Mouse (Mus musculus) liver, embryonic 16.5 days (tissue): ENCODE data around the gene Csrp2. TPM values are rescaled to one million over a fixed set of nuclear protein-coding genes. Genes with fewer than 3 reads are reported as not detected.

Experiments used
- ATAC-seq: fragments of 200-750 bp; cut with Nextera tagmentation; 2 replicates; pipeline ENCODE4 v1.8.0; 2017; ENCODE audit warnings: low read depth, mild to moderate bottlenecking, moderate number of reproducible peaks, moderate library complexity
- H3K27ac ChIP-seq: fragments of 300-500 bp; sonication (generic); 2 replicates; pipeline ENCODE4 v1.5.1; 2014; ENCODE audit warnings: mild to moderate bottlenecking, low read length
- H3K27me3 ChIP-seq: fragments of 300-500 bp; sonication (generic); 2 replicates; pipeline ENCODE4 v1.6.1; 2014; ENCODE audit warnings: low read depth, low read length, mixed read lengths; ENCODE audit not compliant: control insufficient read depth, insufficient read depth
- H3K36me3 ChIP-seq: fragments of 300-500 bp; sonication (generic); 2 replicates; pipeline ENCODE4 v1.6.1; 2014; ENCODE audit warnings: mild to moderate bottlenecking; ENCODE audit not compliant: control insufficient read depth, insufficient read depth
- H3K4me1 ChIP-seq: fragments of 300-500 bp; sonication (generic); 2 replicates; pipeline ENCODE4 v1.6.1; 2014; ENCODE audit warnings: low read depth, low read length, mixed read lengths; ENCODE audit not compliant: control insufficient read depth
- H3K4me2 ChIP-seq: fragments of 300-500 bp; sonication (generic); 2 replicates; pipeline ENCODE4 v1.6.1; 2014; ENCODE audit warnings: low read depth, low read length, mixed read lengths
- H3K4me3 ChIP-seq: fragments of 300-500 bp; sonication (generic); 2 replicates; pipeline ENCODE4 v1.5.1; 2014; ENCODE audit warnings: low read depth, mild to moderate bottlenecking, low read length
- H3K9ac ChIP-seq: fragments of 300-500 bp; sonication (generic); 2 replicates; pipeline ENCODE4 v1.6.1; 2014; ENCODE audit warnings: low read depth, low read length
- H3K9me3 ChIP-seq: fragments of 300-500 bp; sonication (generic); replicated peaks from 2 replicates; pipeline ENCODE4 v1.6.1; 2016; ENCODE audit warnings: low read length; ENCODE audit not compliant: control insufficient read depth
- WGBS: fragments of 180-500 bp; shearing (Covaris S2); extraction: QIAGEN DNeasy Blood & Tissue Kit; methylation state at CpG from one replicate; pipeline ENCODE4 v1.1.7; 2014; ENCODE audit not compliant: insufficient replicate concordance; 5-methylcytosine and 5-hydroxymethylcytosine counted together
- polyA plus RNA-seq: library from polyadenylated mRNA; unstranded; fragments of >200 nt; fragmentation: Nextera tagmentation; extraction: Ambion mirVana; gene quantifications from 2 replicates; pipeline ENCODE4 v1.2.1, GENCODE M21; 2015

Csrp2 gene
- polyA plus RNA-seq, 1 experiment from 2014 or later = 15.5 TPM

- H3K36me3 ChIP-seq = no peaks in the 10 kb centered on the region
- no peak for ATAC-seq
- H3K9me3 ChIP-seq = no peaks in the 10 kb centered on the region
- no peak overlapping the region for H3K4me3 ChIP-seq
- WGBS = 77% methylated on average over 19 of the region's 19 CpGs
- H3K27ac ChIP-seq = no peak overlapping the region
- no peaks in the 10 kb centered on the region for H3K4me1 ChIP-seq
- no peaks in the 10 kb centered on the region for H3K27me3 ChIP-seq
- H3K9ac ChIP-seq = no peak overlapping the region
- H3K4me2 ChIP-seq = no peak overlapping the region
Observed at GRCm38 (mm10) chr10:110938841-110939549, 19.4 kb downstream of the Csrp2 start.

DNA sequence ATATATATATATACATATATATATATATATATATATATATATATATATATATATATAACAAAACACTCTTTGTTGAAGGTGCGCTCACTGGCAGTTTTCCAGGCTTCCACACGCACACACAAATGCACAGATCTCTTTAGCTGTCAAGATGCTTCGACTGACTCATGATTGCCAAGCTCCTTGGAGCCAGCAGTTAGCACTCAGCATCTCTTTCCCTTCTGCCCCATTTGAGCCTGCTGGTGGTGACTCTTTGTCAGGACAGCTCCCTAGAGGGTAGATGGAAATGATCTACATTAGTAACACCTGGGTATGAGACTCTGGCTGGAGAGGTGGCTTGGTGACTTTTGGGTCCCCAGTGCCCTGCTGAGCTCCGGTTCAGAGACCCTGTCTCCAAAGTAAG is 20.1 kb downstream of the Csrp2 start:
- no peak for ATAC-seq
- 74% methylated on average over 4 of the region's 4 CpGs for WGBS
- H3K9ac ChIP-seq = no peak overlapping the region
- no peaks in the 10 kb centered on the region for H3K9me3 ChIP-seq
- no peak overlapping the region for H3K27ac ChIP-seq
- H3K4me3 ChIP-seq = no peak overlapping the region
- no peaks in the 10 kb centered on the region for H3K4me1 ChIP-seq
- no peaks in the 10 kb centered on the region for H3K27me3 ChIP-seq
- no peaks in the 10 kb centered on the region for H3K36me3 ChIP-seq
- H3K4me2 ChIP-seq = no peak overlapping the region

- Histone ChIP-seq H3K4me3 (no peak overlapping the region), H3K36me3 (no peaks in the 10 kb centered on the region), H3K27ac (no peak overlapping the region), H3K4me1 (no peaks in the 10 kb centered on the region), H3K9ac (no peak overlapping the region), H3K9me3 (no peaks in the 10 kb centered on the region), H3K4me2 (no peak overlapping the region), H3K27me3 (no peaks in the 10 kb centered on the region)
- 78% methylated on average over 13 of the region's 13 CpGs for WGBS
- no peak for ATAC-seq
Observed at GRCm38 (mm10) chr10:110940740-110941398, 21.3 kb downstream of the Csrp2 start.

DNA sequence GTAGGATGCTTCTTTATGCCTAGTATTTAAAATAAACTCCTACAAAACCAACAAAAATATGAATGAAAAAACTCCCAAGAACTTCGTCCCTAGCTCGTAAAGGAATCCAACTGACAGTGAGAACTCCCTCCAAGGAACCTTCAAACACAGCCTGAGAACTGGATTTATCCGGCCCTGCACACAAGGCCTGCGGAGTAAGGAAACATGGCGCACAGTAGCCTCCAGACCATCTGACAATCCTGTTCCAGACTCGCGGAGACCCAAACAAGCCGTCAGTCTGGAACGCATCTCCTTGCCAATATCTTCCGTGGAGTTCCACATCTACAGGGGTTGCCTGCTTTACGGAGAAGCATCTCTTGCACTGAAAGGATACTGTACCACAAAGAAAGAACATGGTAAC is 22.4 kb downstream of the Csrp2 start:
- Histone ChIP-seq H3K27me3 (no peaks in the 10 kb centered on the region), H3K9ac (no peak overlapping the region), H3K4me2 (no peak overlapping the region), H3K36me3 (no peaks in the 10 kb centered on the region), H3K4me3 (no peak overlapping the region), H3K4me1 (no peaks in the 10 kb centered on the region), H3K9me3 (no peaks in the 10 kb centered on the region), H3K27ac (no peak overlapping the region)
- WGBS = 85% methylated on average over 11 of the region's 11 CpGs
- no peak for ATAC-seq

GRCm38 (mm10) chr10:110942806-110943205 is 23.2 kb downstream of the Csrp2 start:
- no peak overlapping the region for H3K4me3 ChIP-seq
- ATAC-seq = no peak
- no peaks in the 10 kb centered on the region for H3K27me3 ChIP-seq
- no peaks in the 10 kb centered on the region for H3K4me1 ChIP-seq
- H3K36me3 ChIP-seq = 0 out of 2 replicates have a peak, but pooled peaks cover 3% of the 10 kb centered on the region
- H3K27ac ChIP-seq = no peak overlapping the region
- no peaks in the 10 kb centered on the region for H3K9me3 ChIP-seq
- H3K9ac ChIP-seq = no peak overlapping the region
- 74% methylated on average over 9 of the region's 9 CpGs for WGBS
- H3K4me2 ChIP-seq = no peak overlapping the region

DNA sequence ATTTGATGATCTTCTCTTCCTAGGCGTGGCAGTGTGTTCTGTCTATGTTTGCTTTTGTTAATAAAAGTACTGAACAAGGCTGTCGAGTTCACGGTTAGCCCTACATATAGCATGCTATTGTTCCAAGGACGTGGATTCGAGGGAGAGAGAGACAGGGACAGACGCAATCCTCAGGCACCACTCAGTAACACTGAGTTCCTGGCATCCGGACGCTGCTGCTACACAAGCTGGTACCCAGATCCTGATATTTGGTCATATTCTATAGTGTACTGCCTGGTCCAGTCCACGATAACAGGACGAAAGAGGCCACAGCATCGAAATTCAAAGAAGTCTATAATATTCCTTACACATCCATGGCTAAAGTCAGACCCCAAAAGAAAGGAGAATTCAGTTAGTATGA is 24.6 kb downstream of the Csrp2 start:
- Histone ChIP-seq H3K36me3 (0 out of 2 replicates have a peak, but pooled peaks cover 3% of the 10 kb centered on the region), H3K27ac (no peak overlapping the region), H3K4me3 (no peak overlapping the region), H3K9me3 (no peaks in the 10 kb centered on the region), H3K4me2 (no peak overlapping the region), H3K4me1 (no peaks in the 10 kb centered on the region), H3K27me3 (no peaks in the 10 kb centered on the region), H3K9ac (no peak overlapping the region)
- ATAC-seq = no peak
- 82% methylated on average over 11 of the region's 11 CpGs for WGBS

DNA sequence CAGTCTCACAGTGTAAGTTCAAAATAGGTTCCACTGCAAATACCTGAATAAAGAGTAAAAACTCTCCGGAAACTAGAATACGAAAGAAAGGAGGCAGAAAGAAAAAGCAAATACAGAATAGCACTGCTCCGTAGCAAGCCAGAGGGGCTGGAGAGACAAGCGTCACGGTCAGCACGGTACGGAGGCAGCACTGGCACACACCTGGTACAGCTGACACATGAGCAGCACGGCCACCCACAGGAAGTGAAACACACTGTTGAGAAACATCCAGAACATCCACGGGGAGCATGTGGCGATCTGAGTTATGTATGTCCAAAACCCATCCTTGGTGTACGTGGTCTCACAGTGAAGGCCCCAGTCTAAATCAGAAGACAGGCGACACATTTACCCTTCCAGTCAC is 26.4 kb downstream of the Csrp2 start:
- ATAC-seq = no peak
- Histone ChIP-seq H3K36me3 (peaks cover 3% of the 10 kb centered on the region; the same call in 1 of the 2 replicates), H3K4me2 (no peak overlapping the region), H3K27ac (no peak overlapping the region), H3K9me3 (no peaks in the 10 kb centered on the region), H3K9ac (no peak overlapping the region), H3K4me1 (no peaks in the 10 kb centered on the region), H3K4me3 (no peak overlapping the region), H3K27me3 (no peaks in the 10 kb centered on the region)
- 78% methylated on average over 12 of the region's 12 CpGs for WGBS

DNA sequence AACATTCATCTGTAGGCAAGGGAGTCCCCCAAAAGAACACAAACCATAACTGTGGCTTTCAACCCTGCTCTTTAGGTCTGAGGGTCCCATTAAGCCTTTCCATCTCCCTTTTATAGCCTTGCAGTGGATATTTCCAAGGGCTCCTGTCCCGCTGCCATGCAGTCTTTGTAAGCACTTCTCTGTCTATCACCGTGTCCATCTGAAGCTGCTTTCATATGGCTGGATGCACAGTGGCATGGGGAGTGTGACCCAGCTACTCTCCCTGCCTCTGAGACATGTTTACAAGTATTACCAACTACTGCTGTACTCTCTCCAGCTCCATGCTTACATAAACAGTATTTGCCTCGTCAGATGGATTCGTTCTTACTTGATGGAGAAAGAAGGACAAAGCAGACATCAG is 28.0 kb downstream of the Csrp2 start:
- Histone ChIP-seq H3K4me1 (no peaks in the 10 kb centered on the region), H3K4me2 (no peak overlapping the region), H3K27ac (no peak overlapping the region), H3K9ac (no peak overlapping the region), H3K36me3 (peaks cover 3% of the 10 kb centered on the region; the same call in 1 of the 2 replicates), H3K27me3 (no peaks in the 10 kb centered on the region), H3K4me3 (no peak overlapping the region), H3K9me3 (no peaks in the 10 kb centered on the region)
- 67% methylated on average over 4 of the region's 4 CpGs for WGBS
- no peak for ATAC-seq

GRCm38 (mm10) chr10:110951112-110951511 is 31.5 kb downstream of the Csrp2 start:
- no peak for ATAC-seq
- 73% methylated on average over 1 of the region's 1 CpGs for WGBS
- Histone ChIP-seq H3K9me3 (no peaks in the 10 kb centered on the region), H3K4me3 (no peak overlapping the region), H3K27me3 (no peaks in the 10 kb centered on the region), H3K27ac (no peak overlapping the region), H3K36me3 (peaks cover 6% of the 10 kb centered on the region), H3K4me2 (no peak overlapping the region), H3K4me1 (no peaks in the 10 kb centered on the region), H3K9ac (no peak overlapping the region)
